ENCODE assay signal across 8 mouse cellular contexts in the genomic region with DNA sequence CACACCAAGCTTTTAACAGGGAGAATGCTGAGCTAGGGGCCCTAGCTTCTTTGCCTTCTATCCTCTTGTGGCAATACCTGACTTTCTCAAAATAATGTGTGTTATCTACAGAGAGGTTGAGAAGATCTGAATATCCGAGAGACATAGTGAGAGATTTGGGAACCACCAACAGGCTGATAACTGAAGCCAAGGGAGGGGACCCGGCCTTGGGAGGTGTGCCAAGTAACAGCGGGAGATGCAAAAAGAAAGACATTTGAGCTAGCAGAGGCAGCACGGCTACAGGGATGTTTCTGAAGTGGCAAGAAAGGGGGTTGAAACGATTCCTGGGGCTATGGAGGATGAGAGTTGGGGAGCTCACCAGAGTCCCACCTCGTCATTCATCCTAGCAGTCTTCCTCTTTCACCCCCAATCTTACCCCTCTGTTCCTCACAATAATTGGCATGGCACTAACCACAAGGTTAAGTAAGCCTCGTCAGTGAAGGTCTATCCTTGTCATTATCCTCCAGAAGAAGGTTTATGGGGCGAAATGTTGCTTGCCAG. TPM values are rescaled to one million over a fixed set of nuclear protein-coding genes. Genes with fewer than 3 reads are reported as not detected.
A peak's percentile ranks its signal among the peaks of the same experiment; 100 is the strongest.
DNase-seq lines count a peak whose midpoint lies in the region; ATAC-seq and TF ChIP-seq lines count a peak whose summit lies in the region.

No protein-coding gene starts in this region.

- TF ChIP-seq POLR2A in thymus, adult 2 months (IDR thresholded peaks at IDR 0.05; ENCODE audit: control insufficient read depth, extremely low read depth, insufficient read depth, low read length, poor library complexity), result no peak

- no peaks in the 10 kb centered on the region for H3K9me3 ChIP-seq in neural tube, embryonic 15.5 days (replicated peaks)
- no peaks in the 10 kb centered on the region for H3K9me3 ChIP-seq in midbrain, postnatal 0 days (ENCODE audit: low read length)

- no peak for ATAC-seq in neural tube, embryonic 15.5 days (ENCODE audit: low FRiP score)
- ATAC-seq in midbrain, postnatal 0 days (ENCODE audit: low FRiP score), result no peak

- H3K4me3 ChIP-seq in neural tube, embryonic 15.5 days (replicated peaks), result no peak overlapping the region
- no peak overlapping the region for H3K4me3 ChIP-seq in midbrain, postnatal 0 days (ENCODE audit: low read depth, low read length)
- no peak overlapping the region for H3K4me3 ChIP-seq in thymus, adult 2 months (ENCODE audit: control insufficient read depth, insufficient read depth, low read length)

- 33% methylated on average over 8 of the region's 8 CpGs for WGBS in neural tube, embryonic 15.5 days
- WGBS in midbrain, postnatal 0 days, result 18% methylated on average over 8 of the region's 8 CpGs
- 74% methylated on average over 8 of the region's 8 CpGs for WGBS in thymus, adult 2 months

- peaks cover 38% of the 10 kb centered on the region for H3K4me1 ChIP-seq in neural tube, embryonic 15.5 days
- H3K4me1 ChIP-seq in midbrain, postnatal 0 days (ENCODE audit: insufficient read depth, low read length), result no peaks in the 10 kb centered on the region
- H3K4me1 ChIP-seq in thymus, adult 2 months (replicated peaks; ENCODE audit: control insufficient read depth, insufficient read depth, low read length), result peaks cover 4% of the 10 kb centered on the region

- H3K9ac ChIP-seq in neural tube, embryonic 15.5 days (replicated peaks), result no peak overlapping the region
- H3K9ac ChIP-seq in midbrain, postnatal 0 days (replicated peaks; ENCODE audit: low read length, poor library complexity, severe bottlenecking), result no peak overlapping the region

- TF ChIP-seq CTCF in midbrain, postnatal 0 days (IDR thresholded peaks at IDR 0.05), result no peak
- no peak for TF ChIP-seq CTCF in thymus, adult 2 months (IDR thresholded peaks at IDR 0.05; ENCODE audit: borderline replicate concordance, control insufficient read depth, extremely low read depth, insufficient read depth, low read length, poor library complexity)

- peak; percentile 62 to 81 for DNase-seq in adrenal gland, adult (ENCODE audit: inconsistent age in 2 of 2, low spot score in 1 of 2)
- DNase-seq in adrenal gland, postnatal 4 days (ENCODE audit: low spot score in 2 of 2), result no peak
- peak; percentile 73 for DNase-seq in ovary, adult 18-20 months (ENCODE audit: low spot score)
- no peak for DNase-seq in ovary, postnatal 14 days (ENCODE audit: low spot score)
- peak; percentile 56 to 60 for DNase-seq in heart, postnatal 14 days
- DNase-seq in midbrain, postnatal 0 days (ENCODE audit: low spot score), result no peak
- no peak for DNase-seq in thymus, adult 2 months

- H3K36me3 ChIP-seq in neural tube, embryonic 15.5 days, result no peaks in the 10 kb centered on the region
- no peaks in the 10 kb centered on the region for H3K36me3 ChIP-seq in midbrain, postnatal 0 days (ENCODE audit: insufficient read depth, low read length)
- H3K36me3 ChIP-seq in thymus, adult 2 months (ENCODE audit: control insufficient read depth, insufficient read depth, low read length), result no peaks in the 10 kb centered on the region

- intact Hi-C loops in heart, postnatal 14 days (cut with DNase I), result no loop called here

- peak overlapping the region; percentile 76 for H3K27ac ChIP-seq in neural tube, embryonic 15.5 days (replicated peaks)
- no peak overlapping the region for H3K27ac ChIP-seq in midbrain, postnatal 0 days (ENCODE audit: low read depth, low read length)
- H3K27ac ChIP-seq in thymus, adult 2 months (ENCODE audit: control insufficient read depth, insufficient read depth, low read length), result no peak overlapping the region

- no peak overlapping the region for H3K4me2 ChIP-seq in neural tube, embryonic 15.5 days
- H3K4me2 ChIP-seq in midbrain, postnatal 0 days (ENCODE audit: low read depth, low read length, poor library complexity, severe bottlenecking), result no peak overlapping the region

- H3K27me3 ChIP-seq in neural tube, embryonic 15.5 days (replicated peaks), result no peaks in the 10 kb centered on the region; the same call in 1 of the 2 replicates
- no peaks in the 10 kb centered on the region for H3K27me3 ChIP-seq in midbrain, postnatal 0 days (ENCODE audit: insufficient read depth, low read length)
- no peaks in the 10 kb centered on the region for H3K27me3 ChIP-seq in thymus, adult 2 months (ENCODE audit: control insufficient read depth, insufficient read depth, low read length)

RNA-seq across cellular contexts. Expression of a gene that starts 3.2 kb away (rescaled TPM):
- 10 to 100 TPM; 38.8 to 40.3 TPM for total RNA-seq in adrenal gland, postnatal 4 days (2021)
- 10 to 100 TPM; 24.0 to 27.5 TPM for total RNA-seq in heart, postnatal 14 days (2021)
- 25.4 and 26.1 TPM in 2 replicates for polyA plus RNA-seq in neural tube, embryonic 15.5 days (2015; fragmentation: Nextera tagmentation; extraction: Ambion mirVana)
- total RNA-seq in midbrain, postnatal 0 days (2014; rRNA removed), result 26.5 and 40.0 TPM in 2 replicates
- polyA plus RNA-seq in midbrain, postnatal 0 days (2015; fragmentation: Nextera tagmentation; extraction: Ambion mirVana), result 25.4 and 25.9 TPM in 2 replicates
- 38.8 and 43.3 TPM in 2 replicates for polyA plus RNA-seq in thymus, adult 2 months (2012; rRNA removed)

RNA-seq across cellular contexts. Expression of a gene that starts 16.4 kb away (rescaled TPM):
- 10 to 100 TPM; 85.7 to 96.0 TPM for total RNA-seq in adrenal gland, postnatal 4 days (2021)
- total RNA-seq in heart, postnatal 14 days (2021), result 100 to 1,000 TPM; 149 to 167 TPM
- 105 and 107 TPM in 2 replicates for polyA plus RNA-seq in neural tube, embryonic 15.5 days (2015; fragmentation: Nextera tagmentation; extraction: Ambion mirVana)
- total RNA-seq in midbrain, postnatal 0 days (2014; rRNA removed), result 55.0 and 67.5 TPM in 2 replicates
- polyA plus RNA-seq in midbrain, postnatal 0 days (2015; fragmentation: Nextera tagmentation; extraction: Ambion mirVana), result 95.3 and 103 TPM in 2 replicates
- polyA plus RNA-seq in thymus, adult 2 months (2012; rRNA removed), result 13.5 and 20.5 TPM in 2 replicates

RNA-seq across cellular contexts. Expression of a gene that starts 24.1 kb away (rescaled TPM):
- total RNA-seq in adrenal gland, postnatal 4 days (2021), result 100 to 1,000 TPM; 106 to 111 TPM
- total RNA-seq in heart, postnatal 14 days (2021), result 10 to 100 TPM; 76.4 to 81.0 TPM
- polyA plus RNA-seq in neural tube, embryonic 15.5 days (2015; fragmentation: Nextera tagmentation; extraction: Ambion mirVana), result 123 and 128 TPM in 2 replicates
- 77.3 and 82.3 TPM in 2 replicates for total RNA-seq in midbrain, postnatal 0 days (2014; rRNA removed)
- polyA plus RNA-seq in midbrain, postnatal 0 days (2015; fragmentation: Nextera tagmentation; extraction: Ambion mirVana), result 130 and 144 TPM in 2 replicates
- polyA plus RNA-seq in thymus, adult 2 months (2012; rRNA removed), result 88.3 and 92.6 TPM in 2 replicates

RNA-seq across cellular contexts. Expression of a gene that starts 30.9 kb away (rescaled TPM):
- 10 to 100 TPM in 1 of 2 experiments, 1 to 10 TPM in 1; 3.8 to 20.0 TPM for total RNA-seq in adrenal gland, postnatal 4 days (2021)
- total RNA-seq in heart, postnatal 14 days (2021), result 10 to 100 TPM in 1 of 2 experiments, 1 to 10 TPM in 1; 7.0 to 11.7 TPM
- polyA plus RNA-seq in neural tube, embryonic 15.5 days (2015; fragmentation: Nextera tagmentation; extraction: Ambion mirVana), result 5.1 and 7.0 TPM in 2 replicates
- total RNA-seq in midbrain, postnatal 0 days (2014; rRNA removed), result 4.2 and 8.1 TPM in 2 replicates
- 7.5 and 9.2 TPM in 2 replicates for polyA plus RNA-seq in midbrain, postnatal 0 days (2015; fragmentation: Nextera tagmentation; extraction: Ambion mirVana)
- polyA plus RNA-seq in thymus, adult 2 months (2012; rRNA removed), result 1.2 TPM in 2 replicates

RNA-seq across cellular contexts. Expression of a gene that starts 49.4 kb away (rescaled TPM):
- total RNA-seq in adrenal gland, postnatal 4 days (2021), result 1 to 10 TPM; 1.1 to 1.3 TPM
- total RNA-seq in heart, postnatal 14 days (2021), result under 1 TPM; 0.24 to 0.39 TPM
- 0.77 and 0.80 TPM in 2 replicates for polyA plus RNA-seq in neural tube, embryonic 15.5 days (2015; fragmentation: Nextera tagmentation; extraction: Ambion mirVana)
- total RNA-seq in midbrain, postnatal 0 days (2014; rRNA removed), result not detected in 2 replicates
- polyA plus RNA-seq in midbrain, postnatal 0 days (2015; fragmentation: Nextera tagmentation; extraction: Ambion mirVana), result 0.25 and 0.42 TPM in 2 replicates
- polyA plus RNA-seq in thymus, adult 2 months (2012; rRNA removed), result 0.71 and 0.84 TPM in 2 replicates

Comparison
In these comparisons a context has a peak if more than half of its experiments do, and no peak if none do; other contexts are left out.
1. DNase-seq: peak in adrenal gland, adult (2 of 2), ovary, adult 18-20 months (single experiment) and heart, postnatal 14 days (2 of 2); none in adrenal gland, postnatal 4 days (0 of 2), ovary, postnatal 14 days (single experiment), midbrain, postnatal 0 days (single experiment) and thymus, adult 2 months (single experiment).